Mouse (Mus musculus) bone marrow, adult 2 months (tissue): ENCODE measurements around the gene Pcmtd2. TPM values are rescaled to one million over a fixed set of nuclear protein-coding genes. Genes with fewer than 3 reads are reported as not detected.
A peak's percentile ranks its signal among the peaks of the same experiment; 100 is the strongest.
"Not testable (repeated sequence)": the region's sequence is repeated elsewhere in the genome, so short reads cannot be mapped to it uniquely, and the experiment has no call there.

Experiments
- H3K27ac ChIP-seq: fragments of 200-500 bp; 2 replicates; pipeline ENCODE4 v1.5.1; 2012; ENCODE audit warnings: low read depth, mild to moderate bottlenecking, control low read depth, inconsistent platforms, low read length; ENCODE audit not compliant: control insufficient read depth, poor library complexity, insufficient read depth
- H3K4me1 ChIP-seq: fragments of 200-500 bp; 2 replicates; pipeline ENCODE4 v1.6.1; 2011; ENCODE audit warnings: low read length; ENCODE audit not compliant: control insufficient read depth, insufficient read depth
- H3K4me3 ChIP-seq: fragments of 200-500 bp; replicated peaks from 2 replicates; pipeline ENCODE3; 2011; ENCODE audit warnings: mild to moderate bottlenecking, low read depth, low read length, control low read depth; ENCODE audit not compliant: control insufficient read depth
- CTCF ChIP-seq: fragments of 200-500 bp; IDR thresholded peaks from 2 replicates; pipeline ENCODE4 v1.5.1; 2011; ENCODE audit warnings: low read length, control low read depth; ENCODE audit not compliant: control insufficient read depth, insufficient read depth
- POLR2A ChIP-seq: fragments of 200-500 bp; IDR thresholded peaks from 2 replicates; pipeline ENCODE4 v1.6.1; 2011; ENCODE audit warnings: low read depth, mild to moderate bottlenecking, control low read depth, low read length, borderline replicate concordance; ENCODE audit not compliant: control insufficient read depth
- WGBS: fragments of 180-500 bp; shearing (Covaris S2); methylation state at CpG from one replicate; pipeline ENCODE4 v1.1.7; 2018; 5-methylcytosine and 5-hydroxymethylcytosine counted together
- polyA plus RNA-seq: library from polyadenylated mRNA; stranded (reverse); fragments of >200 nt; gene quantifications from 2 replicates; pipeline ENCODE4 v1.2.4, GENCODE M21; 2011; ENCODE audit warnings: low replicate concordance; ENCODE audit not compliant: missing spikeins, insufficient read depth, insufficient read length

Pcmtd2 gene
- polyA plus RNA-seq = 9.9 and 11.2 TPM in 2 replicates

GRCm38 (mm10) chr2:181837372-181838292 is at the start of gene Pcmtd2:
Gene Pcmtd2, plus strand, starts transcription at chr2:181837854.
- peak within 1 kb of the TSS; percentile 79 for H3K27ac ChIP-seq
- no peaks in the 10 kb centered on the region; the same call in 1 of the 2 replicates for H3K4me1 ChIP-seq
- TF ChIP-seq POLR2A (peak; percentile 90), CTCF (no peak)
- peak within 1 kb of the TSS; percentile 86 for H3K4me3 ChIP-seq
- under 1% methylated on average over 35 of the region's 35 CpGs for WGBS

- no peaks in the 10 kb centered on the region for H3K4me1 ChIP-seq
- TF ChIP-seq CTCF (no peak), POLR2A (no peak)
- no peak overlapping the region for H3K27ac ChIP-seq
- H3K4me3 ChIP-seq = no peak overlapping the region
- WGBS = 70% methylated on average over 6 of the region's 6 CpGs
These were observed 48.3 kb upstream of the Pcmtd2 start for GRCm38 (mm10) chr2:181789396-181789795.

GRCm38 (mm10) chr2:181793186-181793585 is 44.5 kb upstream of the Pcmtd2 start:
- H3K4me1 ChIP-seq, H3K4me3 ChIP-seq, H3K27ac ChIP-seq: not testable (repeated sequence)
- WGBS = 76% methylated on average over 8 of the region's 8 CpGs

GRCm38 (mm10) chr2:181795641-181796130 is 42.0 kb upstream of the Pcmtd2 start:
- Histone ChIP-seq H3K4me1 (no peaks in the 10 kb centered on the region), H3K27ac (no peak overlapping the region), H3K4me3 (no peak overlapping the region)
- WGBS = 63% methylated on average over 3 of the region's 3 CpGs
- no peak for TF ChIP-seq CTCF
- no peak for TF ChIP-seq POLR2A

GRCm38 (mm10) chr2:181797672-181798071 is 40.0 kb upstream of the Pcmtd2 start:
- no peaks in the 10 kb centered on the region for H3K4me1 ChIP-seq
- TF ChIP-seq CTCF (no peak), POLR2A (no peak)
- WGBS = 71% methylated on average over 8 of the region's 8 CpGs
- no peak overlapping the region for H3K4me3 ChIP-seq
- no peak overlapping the region for H3K27ac ChIP-seq

- H3K4me1 ChIP-seq = no peaks in the 10 kb centered on the region
- H3K27ac ChIP-seq = no peak overlapping the region
- TF ChIP-seq POLR2A = no peak
- no peak for TF ChIP-seq CTCF
- no peak overlapping the region for H3K4me3 ChIP-seq
- WGBS = 53% methylated on average over 2 of the region's 2 CpGs
These were observed 8.5 kb upstream of the Pcmtd2 start for GRCm38 (mm10) chr2:181829032-181829650.

GRCm38 (mm10) chr2:181832745-181833144 is 4.9 kb upstream of the Pcmtd2 start:
- Histone ChIP-seq H3K4me3 (no peak overlapping the region), H3K27ac (no peak overlapping the region), H3K4me1 (no peaks in the 10 kb centered on the region)
- 77% methylated on average over 2 of the region's 2 CpGs for WGBS
- no peak for TF ChIP-seq CTCF
- no peak for TF ChIP-seq POLR2A

- H3K27ac ChIP-seq = no peak overlapping the region
These were observed 633 bp downstream of the Pcmtd2 start for GRCm38 (mm10) chr2:181838293-181838680.

More at GRCm38 (mm10) chr2:181838293-181838680, 633 bp downstream of the Pcmtd2 start:
- 3% methylated on average over 3 of the region's 3 CpGs for WGBS
- Histone ChIP-seq H3K4me3 (peak overlapping the region; percentile 86), H3K4me1 (no peaks in the 10 kb centered on the region; the same call in 1 of the 2 replicates)
- TF ChIP-seq POLR2A = no peak
- no peak for TF ChIP-seq CTCF
